Mouse (Mus musculus) colon, adult 2 months (tissue): ENCODE measurements around the gene Gtsf1l. TPM values are rescaled to one million over a fixed set of nuclear protein-coding genes. Genes with fewer than 3 reads are reported as not detected.

Experiments
- polyA plus RNA-seq: library from polyadenylated mRNA; depleted of rRNA; stranded (reverse); fragments of >200 nt; gene quantifications from 2 replicates; pipeline ENCODE4 v1.2.3, GENCODE M21; 2012; rRNA removed

Gene Gtsf1l
- not detected in 2 replicates for polyA plus RNA-seq

DNA sequence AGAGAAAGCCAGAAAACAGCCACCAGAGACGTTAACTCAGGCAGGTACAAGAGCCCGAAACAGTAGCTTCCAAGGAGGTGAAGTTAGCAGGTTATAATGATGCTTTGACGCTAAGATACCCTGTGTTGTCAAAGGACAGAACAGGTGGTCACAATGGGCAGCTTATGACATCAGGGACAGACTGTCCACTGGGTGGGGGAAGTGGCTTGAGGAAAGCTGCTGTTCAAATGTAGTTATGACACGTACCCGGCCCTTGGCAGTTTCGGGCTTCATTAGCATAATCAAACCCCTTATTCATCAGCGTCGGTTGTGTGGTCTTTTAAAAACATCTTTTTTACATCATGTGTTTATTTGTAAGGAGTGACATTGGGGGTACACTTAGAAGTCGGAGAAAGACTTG lies at the start of gene Gtsf1l:
Gtsf1l (minus strand) TSS at position 128 of the 400 bp plus-strand sequence.

DNA sequence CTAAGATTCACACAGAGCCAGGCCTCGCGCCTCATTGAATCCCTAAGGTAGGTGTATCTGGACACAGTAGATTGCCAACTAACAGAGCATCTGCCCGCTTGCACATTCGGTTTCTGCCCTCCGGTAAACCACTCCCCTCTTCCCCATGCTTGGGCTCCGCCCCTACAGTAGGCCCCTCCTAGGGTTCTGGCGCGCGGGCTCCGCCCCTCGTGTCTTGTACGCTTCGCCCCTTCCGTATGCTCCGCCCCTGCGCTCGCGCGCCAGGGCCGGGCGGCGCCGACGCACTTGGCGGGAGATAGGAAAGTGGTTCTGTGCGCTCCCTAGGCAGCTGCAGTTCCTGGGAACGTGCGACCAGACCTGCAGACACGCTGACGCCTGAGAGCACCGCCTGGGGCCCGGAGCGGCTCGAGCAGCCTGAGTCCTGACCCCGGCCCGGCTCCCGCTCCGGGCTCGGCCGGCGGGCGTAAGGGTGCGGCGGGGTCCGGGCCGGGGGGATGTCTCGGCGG lies 33.3 kb downstream of the Gtsf1l start, which contains the start of gene Mybl2:
Mybl2 (plus strand) TSS at position 353 of the 506 bp plus-strand sequence.

Other genes with a start within 250 kb of the Gtsf1l start
- gene Srsf6, start 156.3 kb downstream of the Gtsf1l start, polyA plus RNA-seq: 99.4 and 119 TPM in 2 replicates
- gene L3mbtl1, start 144.4 kb downstream of the Gtsf1l start, polyA plus RNA-seq: 0.09 and 0.15 TPM in 2 replicates
- gene Sgk2, start 100.5 kb downstream of the Gtsf1l start, polyA plus RNA-seq: 16.2 and 27.7 TPM in 2 replicates
- gene Ift52, start 70.5 kb downstream of the Gtsf1l start, polyA plus RNA-seq: 14.6 and 16.8 TPM in 2 replicates
- 4.4 and 4.7 TPM in 2 replicates for gene Mybl2, start 33.2 kb downstream of the Gtsf1l start, polyA plus RNA-seq
- 6.3 and 6.4 TPM in 2 replicates for gene Tox2, start 115.3 kb upstream of the Gtsf1l start, polyA plus RNA-seq